Mouse (Mus musculus): Measurements from ENCODE around the gene Zan.

Zan gene

DNA sequence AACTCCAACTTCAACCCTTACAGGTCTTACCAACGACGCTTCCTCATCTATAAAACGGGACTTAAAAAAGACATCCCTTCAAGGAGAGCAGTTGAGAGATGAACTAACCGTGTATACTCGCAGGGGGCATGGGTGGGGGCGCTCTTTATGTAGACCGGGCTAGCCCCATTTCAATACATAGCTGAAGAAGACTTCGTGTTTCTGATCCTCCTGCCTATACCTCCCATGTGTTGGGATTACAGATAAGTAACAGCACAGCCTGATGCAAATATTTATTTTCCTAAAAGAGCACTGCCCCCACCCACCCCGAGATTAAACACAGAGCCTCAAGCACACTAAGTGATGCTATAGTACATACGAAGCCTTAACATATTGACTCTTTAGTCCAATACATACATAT is 142.5 kb downstream of the Zan start:
- in situ Hi-C loops (cut with MboI, MseI): no loop called here

DNA sequence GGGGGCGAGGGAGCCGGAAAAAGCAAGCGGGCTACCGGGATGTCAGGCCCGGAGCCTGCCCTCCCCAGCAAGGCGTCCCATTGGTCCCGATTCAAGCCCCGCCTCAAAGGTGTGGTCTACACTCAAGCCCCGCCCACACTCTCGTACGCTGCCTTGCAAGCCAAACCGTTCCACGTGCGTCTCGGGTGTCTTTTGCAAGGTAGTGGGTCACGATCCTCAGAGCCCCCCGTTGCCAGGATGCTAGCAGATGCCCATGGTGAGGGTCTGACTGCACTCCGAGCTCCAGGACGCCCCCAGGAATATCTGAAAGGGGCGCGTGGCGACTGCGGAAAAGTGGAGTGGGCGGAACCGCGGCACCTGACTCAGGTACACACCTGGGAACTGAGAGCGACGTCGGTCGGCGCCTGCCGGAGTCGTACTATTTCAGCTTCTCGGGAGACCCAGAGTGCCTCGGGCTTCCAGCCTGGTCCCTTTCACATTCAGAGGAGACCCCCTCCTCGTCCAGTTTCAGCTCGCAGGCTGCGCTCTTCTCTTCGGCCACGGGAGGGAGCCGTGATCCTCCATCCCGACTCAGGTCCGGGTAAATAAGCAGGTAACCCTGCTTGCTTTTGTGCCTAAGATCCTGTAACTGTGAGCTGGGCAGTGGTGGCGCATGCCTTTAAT is 143.2 kb downstream of the Zan start, which contains the start of gene Slc12a9:
Slc12a9 (minus strand) TSS at position 86 of the 663 bp plus-strand sequence.
- in situ Hi-C loops (cut with MboI, MseI): no loop called here

GRCm38 (mm10) chr5:137332857-137333511 is 143.9 kb downstream of the Zan start:
- in situ Hi-C loops (cut with MboI, MseI): no loop called here

- in situ Hi-C loops (cut with MboI, MseI): no loop called here
Observed at GRCm38 (mm10) chr5:137330910-137331309, 146.0 kb downstream of the Zan start.

All from regulatory T cell (primary cell).